Mouse (Mus musculus) C3H10T1/2 (cell line): ENCODE results near the gene Itgb3. TPM values are rescaled to one million over a fixed set of nuclear protein-coding genes. Genes with fewer than 3 reads are reported as not detected.

Experiments
- polyA plus RNA-seq, 2 experiments: library from polyadenylated mRNA; unstranded; fragments of >200 nt; fragmentation: generic; extraction: Trizol; gene quantifications; one replicate each; pipeline ENCODE4 v1.2.1; 2012; ENCODE audit warnings: missing spikeins in 2 of 2

The Itgb3 gene
- polyA plus RNA-seq, result 1 to 10 TPM in 1 of 2 experiments, under 1 TPM in 1; 0.22 to 6.0 TPM

DNA sequence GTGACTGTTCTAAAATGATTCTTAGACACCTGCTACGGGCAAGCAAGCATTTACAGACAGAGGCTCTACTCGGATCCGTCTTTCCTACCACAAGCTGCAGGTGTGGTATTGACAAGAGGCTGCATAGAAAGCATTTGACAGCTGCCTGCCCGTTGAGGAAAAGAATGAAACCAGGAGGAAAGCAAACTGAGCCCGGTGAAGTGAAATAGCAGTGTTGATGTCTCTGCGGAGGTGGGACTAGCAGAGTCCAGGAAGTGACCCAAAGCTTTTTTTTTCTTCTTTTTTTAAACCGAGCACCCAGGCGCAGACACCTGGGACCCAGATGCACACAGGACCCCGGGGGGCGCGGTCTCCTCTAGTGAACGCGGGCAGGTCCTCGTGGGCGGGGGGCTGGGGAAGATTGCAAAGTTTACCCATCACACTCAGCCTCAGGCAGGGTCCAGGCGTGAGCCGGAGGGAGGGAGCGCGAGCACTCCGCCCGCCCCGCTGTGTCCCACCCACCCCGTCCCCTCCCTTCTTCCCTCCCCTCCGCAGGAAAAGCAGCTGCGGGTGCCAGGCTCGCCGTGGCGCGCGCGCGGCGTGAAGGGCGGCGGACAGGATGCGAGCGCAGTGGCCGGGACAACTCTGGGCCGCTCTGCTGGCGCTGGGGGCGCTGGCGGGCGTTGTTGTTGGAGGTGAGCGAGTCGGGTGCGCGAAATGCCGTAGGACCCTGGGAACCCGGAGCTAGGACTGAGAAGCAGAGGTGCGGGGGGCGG lies at the start of gene Itgb3:
TSS of gene Itgb3 (plus strand) at position 510 of the 755 bp plus-strand sequence.

DNA sequence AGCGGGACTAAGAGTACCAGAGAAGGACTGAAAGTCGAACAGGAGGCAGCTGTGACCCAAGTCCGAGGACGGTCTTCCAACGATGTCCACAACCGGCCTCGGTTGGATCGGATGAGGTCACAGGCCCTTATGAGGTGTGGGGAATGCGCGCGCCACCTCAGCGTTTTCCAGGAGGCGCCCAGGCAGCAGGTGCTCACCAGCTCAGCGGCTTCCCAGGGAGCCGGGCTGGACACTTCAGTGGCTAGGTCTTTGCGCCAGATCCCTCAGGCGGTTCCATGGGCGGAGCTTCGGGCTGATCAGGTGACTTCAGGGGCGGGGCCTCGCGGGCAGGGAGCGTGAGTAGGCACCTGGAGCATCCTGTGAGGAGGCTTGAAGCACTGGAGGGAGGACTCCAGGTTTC lies 77.7 kb downstream of the Itgb3 start, which contains the start of gene Gm11639:
TSS of gene Gm11639 (plus strand) at position 160 of the 400 bp plus-strand sequence.

Other genes with a start within 250 kb of the Itgb3 start
- 10 to 100 TPM in 1 of 2 experiments, 1 to 10 TPM in 1; 1.5 to 29.0 TPM for gene Kansl1, start 139.1 kb upstream of the Itgb3 start, polyA plus RNA-seq
- 1 to 10 TPM in 1 of 2 experiments, under 1 TPM in 1; 0.73 to 5.9 TPM for gene Cdc27, start 57.4 kb upstream of the Itgb3 start, polyA plus RNA-seq
- gene Myl4, start 57.3 kb upstream of the Itgb3 start, polyA plus RNA-seq, result 10 to 100 TPM in 1 of 2 experiments, 1 to 10 TPM in 1; 7.4 to 12.1 TPM
- gene Gm11639, start 77.7 kb downstream of the Itgb3 start, polyA plus RNA-seq, result under 1 TPM in 1 of 2 experiments, not detected in 1; under 0.01 TPM